Mouse (Mus musculus): ENCODE measurements around the gene Ttc7. TPM values are rescaled to one million over a fixed set of nuclear protein-coding genes. Genes with fewer than 3 reads are reported as not detected.

Ttc7 gene
- polyA plus RNA-seq, 1 experiment from 2014 or later, result 7.7 TPM

- ATAC-seq (replicated peaks; ENCODE audit: low FRiP score), result no peak
- Histone ChIP-seq H3K36me3 (no peaks in the 10 kb centered on the region), H3K9ac (no peak overlapping the region), H3K27me3 (no peaks in the 10 kb centered on the region), H3K4me2 (no peak overlapping the region), H3K27ac (0 out of 2 replicates have a peak overlapping the region, but pooled peaks have one; percentile 14), H3K9me3 (replicated peaks) (no peaks in the 10 kb centered on the region), H3K4me1 (peaks cover 52% of the 10 kb centered on the region), H3K4me3 (replicated peaks) (no peak overlapping the region)
- 57% methylated on average over 9 of the region's 9 CpGs for WGBS
These were observed 66.9 kb downstream of the Ttc7 start for GRCm38 (mm10) chr17:87349575-87349974.

- Histone ChIP-seq H3K36me3 (no peaks in the 10 kb centered on the region), H3K4me2 (0 out of 2 replicates have a peak overlapping the region, but pooled peaks have one; percentile 1), H3K4me3 (replicated peaks) (no peak overlapping the region), H3K27ac (peak overlapping the region; percentile 83), H3K9ac (no peak overlapping the region), H3K9me3 (replicated peaks) (no peaks in the 10 kb centered on the region), H3K4me1 (peaks cover 52% of the 10 kb centered on the region), H3K27me3 (no peaks in the 10 kb centered on the region)
- ATAC-seq (replicated peaks; ENCODE audit: low FRiP score), result peak; percentile 17
- 34% methylated on average over 13 of the region's 13 CpGs for WGBS
These were observed 68.0 kb downstream of the Ttc7 start for GRCm38 (mm10) chr17:87350471-87351240.

- H3K27me3 ChIP-seq, result no peaks in the 10 kb centered on the region
- H3K27ac ChIP-seq, result peak overlapping the region; percentile 83
- peaks cover 55% of the 10 kb centered on the region for H3K4me1 ChIP-seq
- H3K4me3 ChIP-seq (replicated peaks), result no peak overlapping the region
- H3K9me3 ChIP-seq (replicated peaks), result no peaks in the 10 kb centered on the region
- WGBS, result 20% methylated on average over 20 of the region's 20 CpGs
- H3K9ac ChIP-seq, result no peak overlapping the region
- ATAC-seq (replicated peaks; ENCODE audit: low FRiP score), result peak; percentile 35
- 0 out of 2 replicates have a peak overlapping the region, but pooled peaks have one; percentile 2 for H3K4me2 ChIP-seq
- H3K36me3 ChIP-seq, result no peaks in the 10 kb centered on the region
These were observed 68.8 kb downstream of the Ttc7 start for GRCm38 (mm10) chr17:87351241-87352105.

- H3K9ac ChIP-seq, result no peak overlapping the region
- H3K36me3 ChIP-seq, result no peaks in the 10 kb centered on the region
- no peaks in the 10 kb centered on the region for H3K9me3 ChIP-seq (replicated peaks)
- peak overlapping the region; percentile 83 for H3K27ac ChIP-seq
- H3K4me3 ChIP-seq (replicated peaks), result no peak overlapping the region
- peaks cover 55% of the 10 kb centered on the region for H3K4me1 ChIP-seq
- ATAC-seq (replicated peaks; ENCODE audit: low FRiP score), result peak; percentile 63
- 16% methylated on average over 16 of the region's 16 CpGs for WGBS
- no peak overlapping the region for H3K4me2 ChIP-seq
- no peaks in the 10 kb centered on the region for H3K27me3 ChIP-seq
These were observed 69.6 kb downstream of the Ttc7 start for GRCm38 (mm10) chr17:87352106-87352897.

GRCm38 (mm10) chr17:87352898-87353225, 70.2 kb downstream of the Ttc7 start:
- Histone ChIP-seq H3K27ac (peak overlapping the region; percentile 83), H3K4me2 (no peak overlapping the region), H3K9me3 (replicated peaks) (no peaks in the 10 kb centered on the region), H3K36me3 (no peaks in the 10 kb centered on the region), H3K9ac (no peak overlapping the region), H3K4me3 (replicated peaks) (no peak overlapping the region), H3K27me3 (no peaks in the 10 kb centered on the region), H3K4me1 (peaks cover 55% of the 10 kb centered on the region)
- 18% methylated on average over 1 of the region's 1 CpGs for WGBS
- no peak for ATAC-seq (replicated peaks; ENCODE audit: low FRiP score)

- H3K27ac ChIP-seq, result no peak overlapping the region
- H3K4me3 ChIP-seq (replicated peaks), result no peak overlapping the region
- no peak for ATAC-seq (replicated peaks; ENCODE audit: low FRiP score)
- no peaks in the 10 kb centered on the region for H3K27me3 ChIP-seq
- no peak overlapping the region for H3K9ac ChIP-seq
- H3K4me2 ChIP-seq, result no peak overlapping the region
- H3K9me3 ChIP-seq (replicated peaks), result no peaks in the 10 kb centered on the region
- H3K4me1 ChIP-seq, result peaks cover 50% of the 10 kb centered on the region
- 88% methylated on average over 8 of the region's 8 CpGs for WGBS
- no peaks in the 10 kb centered on the region for H3K36me3 ChIP-seq
These were observed 71.1 kb downstream of the Ttc7 start for GRCm38 (mm10) chr17:87353745-87354320.

GRCm38 (mm10) chr17:87355456-87355855, 72.8 kb downstream of the Ttc7 start:
- ATAC-seq (replicated peaks; ENCODE audit: low FRiP score), result no peak
- 86% methylated on average over 8 of the region's 8 CpGs for WGBS

GRCm38 (mm10) chr17:87356261-87356660, 73.6 kb downstream of the Ttc7 start:
- no peak overlapping the region for H3K4me2 ChIP-seq
- H3K27ac ChIP-seq, result no peak overlapping the region
- H3K9me3 ChIP-seq (replicated peaks), result no peaks in the 10 kb centered on the region
- H3K27me3 ChIP-seq, result no peaks in the 10 kb centered on the region
- H3K4me1 ChIP-seq, result peaks cover 30% of the 10 kb centered on the region
- H3K9ac ChIP-seq, result no peak overlapping the region
- 77% methylated on average over 5 of the region's 5 CpGs for WGBS
- no peak overlapping the region for H3K4me3 ChIP-seq (replicated peaks)
- no peak for ATAC-seq (replicated peaks; ENCODE audit: low FRiP score)
- H3K36me3 ChIP-seq, result no peaks in the 10 kb centered on the region

More at GRCm38 (mm10) chr17:87355456-87355855, 72.8 kb downstream of the Ttc7 start:
- Histone ChIP-seq H3K4me1 (peaks cover 35% of the 10 kb centered on the region), H3K36me3 (no peaks in the 10 kb centered on the region), H3K9ac (no peak overlapping the region), H3K27ac (no peak overlapping the region), H3K4me3 (replicated peaks) (no peak overlapping the region), H3K9me3 (replicated peaks) (no peaks in the 10 kb centered on the region), H3K27me3 (no peaks in the 10 kb centered on the region), H3K4me2 (no peak overlapping the region)

- Histone ChIP-seq H3K9ac (no peak overlapping the region), H3K9me3 (replicated peaks) (no peaks in the 10 kb centered on the region), H3K27me3 (no peaks in the 10 kb centered on the region), H3K36me3 (no peaks in the 10 kb centered on the region), H3K4me3 (replicated peaks) (no peak overlapping the region), H3K4me1 (peaks cover 18% of the 10 kb centered on the region), H3K4me2 (no peak overlapping the region), H3K27ac (no peak overlapping the region)
- WGBS, result 76% methylated on average over 9 of the region's 9 CpGs
- no peak for ATAC-seq (replicated peaks; ENCODE audit: low FRiP score)
These were observed 74.8 kb downstream of the Ttc7 start for GRCm38 (mm10) chr17:87357506-87357905.

- no peaks in the 10 kb centered on the region for H3K9me3 ChIP-seq (replicated peaks)
- H3K4me3 ChIP-seq (replicated peaks), result no peak overlapping the region
- H3K27me3 ChIP-seq, result no peaks in the 10 kb centered on the region
- no peak overlapping the region for H3K4me2 ChIP-seq
- H3K4me1 ChIP-seq, result peaks cover 15% of the 10 kb centered on the region
- no peak for ATAC-seq (replicated peaks; ENCODE audit: low FRiP score)
- no peak overlapping the region for H3K9ac ChIP-seq
- no peaks in the 10 kb centered on the region for H3K36me3 ChIP-seq
- no peak overlapping the region for H3K27ac ChIP-seq
- WGBS, result 66% methylated on average over 3 of the region's 3 CpGs
These were observed 78.4 kb downstream of the Ttc7 start for GRCm38 (mm10) chr17:87361132-87361531.

GRCm38 (mm10) chr17:87364108-87364507, 81.4 kb downstream of the Ttc7 start:
- ATAC-seq (replicated peaks; ENCODE audit: low FRiP score), result no peak

More at GRCm38 (mm10) chr17:87364108-87364507, 81.4 kb downstream of the Ttc7 start:
- 86% methylated on average over 15 of the region's 15 CpGs for WGBS
- no peak overlapping the region for H3K9ac ChIP-seq
- no peaks in the 10 kb centered on the region for H3K36me3 ChIP-seq
- H3K4me3 ChIP-seq (replicated peaks), result no peak overlapping the region
- no peaks in the 10 kb centered on the region for H3K27me3 ChIP-seq
- no peak overlapping the region for H3K27ac ChIP-seq
- peaks cover 43% of the 10 kb centered on the region for H3K4me1 ChIP-seq
- no peak overlapping the region for H3K4me2 ChIP-seq
- H3K9me3 ChIP-seq (replicated peaks), result no peaks in the 10 kb centered on the region

Measured in kidney, embryonic 15.5 days (tissue).